Mouse (Mus musculus) T-cell, adult 2 months (primary cell): ENCODE data around the gene Ptprr.

Source experiments
- DNase-seq: peaks from one replicate; pipeline ENCODE4 v3.0.0; 2022; ENCODE audit warnings: low spot score

Ptprr gene

DNA sequence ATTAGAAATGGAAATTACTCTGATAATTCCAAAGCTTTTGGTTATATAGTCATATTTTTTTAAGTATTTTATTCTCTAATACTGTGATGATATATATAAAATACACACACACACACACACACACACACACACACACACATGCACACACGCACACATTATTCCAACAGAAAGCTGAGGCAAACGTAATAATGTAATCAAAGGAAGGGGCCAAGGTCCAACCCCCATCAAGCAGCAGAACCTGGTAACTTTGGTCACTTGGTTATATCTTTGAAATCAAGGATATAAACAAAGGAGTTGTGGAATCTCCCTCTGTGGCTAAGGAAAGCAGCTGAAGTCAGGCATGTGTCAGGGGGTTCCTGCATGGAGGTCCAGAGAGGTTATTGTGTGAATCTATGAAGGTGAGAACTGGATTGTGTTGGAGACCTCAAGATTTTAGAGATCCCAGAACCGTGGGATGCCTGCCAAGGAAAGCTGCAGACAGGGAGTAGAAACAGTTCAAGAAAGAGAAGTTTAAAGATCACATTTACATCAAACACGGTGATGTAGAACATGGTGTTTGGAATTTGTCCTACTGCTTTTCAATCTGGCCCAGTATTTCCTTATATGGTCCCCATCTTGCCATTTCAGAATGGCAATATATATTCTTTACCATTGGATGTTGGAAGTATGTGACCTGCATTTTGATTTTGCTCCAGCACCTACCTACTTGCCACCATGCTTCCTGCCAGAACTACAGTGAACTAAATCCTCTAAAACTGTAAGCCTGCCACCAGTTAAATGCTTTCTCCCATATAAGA lies 98.1 kb downstream of the Ptprr start:
- no peak for DNase-seq

- DNase-seq, result no peak
These were observed 99.0 kb downstream of the Ptprr start for GRCm38 (mm10) chr10:116117060-116117459.

DNA sequence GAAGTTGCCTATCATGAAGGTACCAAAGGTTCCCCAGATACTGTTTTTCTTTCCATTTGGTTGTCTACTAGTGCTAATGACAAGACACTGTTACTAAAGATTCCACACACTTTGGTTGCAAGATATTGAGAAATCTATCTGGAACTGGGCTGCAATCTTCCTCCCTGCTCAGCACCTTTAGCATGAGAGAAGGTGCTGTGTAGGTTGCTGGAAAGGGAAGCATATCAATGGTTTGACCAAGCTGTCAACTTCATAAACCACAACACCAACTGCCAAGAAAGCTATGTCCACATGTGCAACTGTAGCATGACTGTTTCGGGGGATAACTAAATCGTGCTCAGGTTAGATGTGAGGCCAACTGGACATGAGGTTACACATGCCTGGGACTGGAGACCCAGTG lies 103.5 kb downstream of the Ptprr start:
- DNase-seq, result no peak

- no peak for DNase-seq
These were observed 105.8 kb downstream of the Ptprr start for GRCm38 (mm10) chr10:116123808-116124207.

- no peak for DNase-seq
These were observed 107.4 kb downstream of the Ptprr start for GRCm38 (mm10) chr10:116125364-116125763.

DNA sequence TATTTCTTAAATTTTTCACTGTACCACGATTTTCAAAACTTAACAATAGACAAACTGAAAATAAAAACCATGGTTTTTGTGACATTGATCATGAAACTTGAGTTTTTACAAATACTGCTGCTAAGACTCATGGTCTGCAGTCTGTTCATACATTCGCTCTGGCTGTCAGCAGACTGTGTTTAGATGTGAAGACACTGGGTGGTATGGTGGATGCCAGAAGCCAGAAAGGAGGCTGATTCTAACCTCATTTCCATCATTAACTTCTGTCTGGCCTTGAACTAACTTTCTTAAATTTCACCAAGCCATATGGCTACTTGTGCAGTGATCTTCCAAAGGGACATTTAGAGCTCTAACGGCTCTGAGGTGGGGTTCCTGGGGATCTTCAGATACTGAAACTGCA lies 112.4 kb downstream of the Ptprr start:
- DNase-seq, result no peak

- no peak for DNase-seq
These were observed 113.2 kb downstream of the Ptprr start for GRCm38 (mm10) chr10:116131223-116131622.

GRCm38 (mm10) chr10:116132233-116132632 lies 114.2 kb downstream of the Ptprr start:
- no peak for DNase-seq

- no peak for DNase-seq
These were observed 117.2 kb downstream of the Ptprr start for GRCm38 (mm10) chr10:116135187-116135586.

- no peak for DNase-seq
These were observed 122.2 kb downstream of the Ptprr start for GRCm38 (mm10) chr10:116140226-116140625.

- no peak for DNase-seq
These were observed 125.7 kb downstream of the Ptprr start for GRCm38 (mm10) chr10:116143684-116144083.

DNA sequence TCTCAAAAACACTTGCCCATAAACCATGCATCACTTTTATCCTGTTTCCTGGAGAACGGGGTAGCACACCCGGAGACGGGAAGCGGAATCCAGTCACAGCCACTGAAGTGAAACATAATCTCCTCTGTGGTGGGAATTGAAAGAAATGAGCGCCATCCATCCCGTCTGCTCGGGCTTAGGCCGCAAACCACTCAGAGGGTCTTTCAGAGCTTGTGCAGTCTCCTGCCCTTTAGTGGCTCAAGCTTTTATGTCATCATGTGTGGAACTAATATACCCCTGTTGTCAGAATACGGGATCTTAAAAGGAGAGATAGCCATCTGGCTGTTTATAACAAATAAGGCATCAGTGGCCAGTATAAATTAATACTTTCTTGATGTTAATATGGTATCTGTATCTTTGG lies 128.1 kb downstream of the Ptprr start:
- no peak for DNase-seq

- DNase-seq, result no peak
These were observed 136.7 kb downstream of the Ptprr start for GRCm38 (mm10) chr10:116154707-116155106.

DNA sequence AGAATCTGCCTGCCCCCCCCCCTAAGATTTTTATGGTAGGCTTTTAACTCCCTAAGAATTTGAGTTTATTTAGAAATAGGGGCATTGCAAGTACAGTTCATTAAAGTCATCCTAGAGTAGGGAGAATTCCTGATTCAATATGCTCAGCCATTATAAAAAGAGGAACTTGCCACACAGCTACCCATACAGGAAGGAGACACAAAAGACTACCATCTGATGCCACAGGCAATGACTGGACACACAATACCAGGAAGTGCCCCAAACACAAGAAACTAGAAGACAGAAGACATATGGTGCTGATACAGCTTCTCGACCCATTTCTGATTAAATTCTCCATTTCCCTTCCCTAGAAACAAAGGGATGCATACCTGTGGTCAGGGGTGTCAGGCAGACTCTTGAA lies 138.7 kb downstream of the Ptprr start:
- no peak for DNase-seq

- DNase-seq, result no peak
These were observed 144.3 kb downstream of the Ptprr start for GRCm38 (mm10) chr10:116162338-116162737.

- DNase-seq, result no peak
These were observed 157.4 kb downstream of the Ptprr start for GRCm38 (mm10) chr10:116175324-116175883.

- DNase-seq, result no peak
These were observed 159.6 kb downstream of the Ptprr start for GRCm38 (mm10) chr10:116177390-116178179.

DNA sequence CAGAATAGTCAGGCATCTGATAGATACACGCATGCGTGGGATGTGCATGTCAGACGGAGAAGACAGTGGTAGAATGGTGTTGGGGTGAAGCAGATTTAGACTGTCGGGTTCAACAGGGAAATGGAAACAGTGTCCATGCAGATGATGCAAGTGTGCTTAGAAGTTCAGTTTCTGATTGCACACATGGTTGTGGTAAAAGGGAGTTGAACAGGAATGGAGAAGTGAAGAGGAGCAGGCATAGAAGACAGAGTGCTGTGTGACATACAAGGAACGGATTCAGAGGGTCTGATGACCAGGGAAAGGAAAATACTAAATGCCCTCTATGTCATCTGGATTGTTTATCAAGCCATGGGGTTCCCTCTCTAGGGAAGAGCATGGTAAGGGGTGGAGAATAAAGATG lies 163.2 kb downstream of the Ptprr start:
- DNase-seq, result no peak

- no peak for DNase-seq
These were observed 164.2 kb downstream of the Ptprr start for GRCm38 (mm10) chr10:116182221-116182620.

- DNase-seq, result no peak
These were observed 165.2 kb downstream of the Ptprr start for GRCm38 (mm10) chr10:116183258-116183657.

GRCm38 (mm10) chr10:116191724-116192123 lies 173.7 kb downstream of the Ptprr start:
- no peak for DNase-seq

GRCm38 (mm10) chr10:116192293-116192692 lies 174.3 kb downstream of the Ptprr start:
- no peak for DNase-seq

- no peak for DNase-seq
These were observed 176.4 kb downstream of the Ptprr start for GRCm38 (mm10) chr10:116194409-116194808.
